Mouse (Mus musculus) limb, embryonic 10.5 days (tissue): ENCODE data around the gene Kars. TPM values are rescaled to one million over a fixed set of nuclear protein-coding genes. Genes with fewer than 3 reads are reported as not detected.

Source experiments
- DNase-seq: peaks from one replicate; pipeline ENCODE4 v3.0.0-alpha.2; 2017; ENCODE audit warnings: low spot score
- H3K27ac ChIP-seq: fragments of 300-500 bp; sonication (generic); 2 replicates; pipeline ENCODE4 v1.5.1; 2016; ENCODE audit warnings: mild to moderate bottlenecking
- H3K27me3 ChIP-seq: fragments of 300-500 bp; sonication (generic); 2 replicates; pipeline ENCODE4 v1.6.1; 2016; ENCODE audit warnings: low read depth, mild to moderate bottlenecking; ENCODE audit not compliant: poor library complexity, severe bottlenecking
- H3K36me3 ChIP-seq: fragments of 300-500 bp; sonication (generic); 2 replicates; pipeline ENCODE4 v1.6.1; 2016; ENCODE audit warnings: mild to moderate bottlenecking, moderate library complexity
- H3K4me1 ChIP-seq: fragments of 300-500 bp; sonication (generic); 2 replicates; pipeline ENCODE4 v1.6.1; 2016
- H3K4me3 ChIP-seq: fragments of 300-500 bp; sonication (generic); 2 replicates; pipeline ENCODE4 v1.5.1; 2016; ENCODE audit warnings: mild to moderate bottlenecking, moderate library complexity
- H3K9me3 ChIP-seq: fragments of 300-500 bp; sonication (generic); replicated peaks from 2 replicates; pipeline ENCODE4 v1.6.1; 2016; ENCODE audit warnings: mild to moderate bottlenecking
- WGBS: fragments of 180-500 bp; shearing (Covaris S2); methylation state at CpG from one replicate; pipeline ENCODE4 v1.1.7; 2016; 5-methylcytosine and 5-hydroxymethylcytosine counted together
- polyA plus RNA-seq: library from polyadenylated mRNA; unstranded; fragments of >200 nt; fragmentation: Nextera tagmentation; extraction: Ambion mirVana; gene quantifications from 2 replicates; pipeline ENCODE4 v1.2.1, GENCODE M21; 2016

Kars gene
- polyA plus RNA-seq, 1 experiment from 2014 or later = 276 TPM

DNA sequence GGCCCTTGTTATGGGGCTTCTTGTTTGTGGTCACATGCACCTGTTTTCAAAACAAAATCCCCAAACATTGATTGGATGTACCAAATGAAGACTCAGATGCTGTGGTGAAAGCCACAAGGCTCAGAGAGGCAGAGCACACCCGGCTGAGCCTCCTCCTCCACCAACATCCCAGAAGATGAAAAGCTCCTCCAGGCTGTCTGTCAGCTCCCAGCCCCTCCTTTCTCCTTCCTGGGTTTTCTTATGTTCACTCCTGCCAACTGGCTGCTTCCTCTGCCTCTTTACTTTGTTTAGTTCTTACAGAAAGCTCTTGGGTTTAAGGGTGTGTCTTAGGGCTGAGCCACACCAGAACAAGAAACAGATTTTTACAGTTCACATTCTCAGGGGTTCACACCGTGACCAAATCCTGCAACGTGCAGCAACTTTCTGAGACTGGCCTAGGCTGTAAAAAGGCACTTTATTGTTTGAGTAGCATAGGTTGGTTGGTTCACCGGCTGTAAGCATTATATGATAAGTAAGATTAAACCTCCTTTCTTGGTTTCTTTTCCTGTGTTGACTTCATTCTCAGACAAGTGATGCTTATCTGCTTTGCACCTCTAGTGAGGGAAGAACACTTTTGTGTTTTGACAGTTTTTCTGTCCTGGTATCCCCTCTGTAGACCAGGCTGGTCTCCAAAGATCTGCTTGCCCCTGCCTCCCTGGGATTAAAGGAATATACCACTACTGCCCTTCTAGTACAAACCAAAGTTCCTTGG is 56.1 kb downstream of the Kars start:
- H3K4me3 ChIP-seq = no peak overlapping the region
- DNase-seq = no peak
- H3K4me1 ChIP-seq = no peaks in the 10 kb centered on the region
- H3K9me3 ChIP-seq = no peaks in the 10 kb centered on the region
- no peak overlapping the region for H3K27ac ChIP-seq
- peaks cover 86% of the 10 kb centered on the region for H3K36me3 ChIP-seq
- WGBS = 91% methylated on average over 4 of the region's 4 CpGs
- no peaks in the 10 kb centered on the region for H3K27me3 ChIP-seq

DNA sequence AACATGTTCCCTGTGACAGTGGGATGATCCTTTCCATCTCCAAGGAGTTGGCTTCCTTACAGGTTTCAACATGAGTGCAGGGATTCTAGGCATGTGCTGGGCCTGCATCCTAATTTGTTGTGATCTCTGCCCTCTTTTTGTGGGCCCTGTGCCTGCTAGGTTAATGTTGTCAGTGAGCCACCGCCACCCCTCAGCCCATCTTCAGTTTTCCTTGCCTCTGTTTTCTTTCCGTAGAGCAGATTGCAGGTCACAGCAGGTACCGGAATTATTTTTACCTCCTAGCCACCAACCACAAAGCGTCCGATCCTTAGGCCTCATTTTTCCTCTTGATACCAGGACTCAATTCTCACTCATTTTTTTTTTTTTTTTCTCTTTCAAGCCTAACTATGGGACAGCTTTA is 59.2 kb downstream of the Kars start:
- no peak for DNase-seq
- no peak overlapping the region for H3K4me3 ChIP-seq
- H3K9me3 ChIP-seq = no peaks in the 10 kb centered on the region
- H3K27ac ChIP-seq = no peak overlapping the region
- H3K27me3 ChIP-seq = no peaks in the 10 kb centered on the region
- no peaks in the 10 kb centered on the region for H3K4me1 ChIP-seq
- H3K36me3 ChIP-seq = peaks cover 89% of the 10 kb centered on the region
- 97% methylated on average over 5 of the region's 5 CpGs for WGBS

GRCm38 (mm10) chr8:111951317-111951716 is 59.8 kb downstream of the Kars start:
- no peaks in the 10 kb centered on the region for H3K9me3 ChIP-seq
- H3K36me3 ChIP-seq = peaks cover 88% of the 10 kb centered on the region
- H3K4me1 ChIP-seq = no peaks in the 10 kb centered on the region
- DNase-seq = no peak
- no peak overlapping the region for H3K4me3 ChIP-seq
- H3K27me3 ChIP-seq = no peaks in the 10 kb centered on the region
- H3K27ac ChIP-seq = no peak overlapping the region
- WGBS = 93% methylated on average over 7 of the region's 7 CpGs

GRCm38 (mm10) chr8:111950846-111951245 is 60.3 kb downstream of the Kars start:
- H3K4me3 ChIP-seq = no peak overlapping the region
- DNase-seq = no peak
- no peaks in the 10 kb centered on the region for H3K4me1 ChIP-seq
- no peaks in the 10 kb centered on the region for H3K27me3 ChIP-seq
- no peaks in the 10 kb centered on the region for H3K9me3 ChIP-seq
- no peak overlapping the region for H3K27ac ChIP-seq
- 90% methylated on average over 3 of the region's 3 CpGs for WGBS
- peaks cover 88% of the 10 kb centered on the region for H3K36me3 ChIP-seq

- H3K27me3 ChIP-seq = no peaks in the 10 kb centered on the region
- no peak overlapping the region for H3K4me3 ChIP-seq
- no peaks in the 10 kb centered on the region for H3K9me3 ChIP-seq
- H3K27ac ChIP-seq = no peak overlapping the region
- no peak for DNase-seq
- H3K4me1 ChIP-seq = no peaks in the 10 kb centered on the region
- 90% methylated on average over 8 of the region's 8 CpGs for WGBS
- H3K36me3 ChIP-seq = peaks cover 89% of the 10 kb centered on the region
Measured at GRCm38 (mm10) chr8:111947954-111948353, 63.2 kb downstream of the Kars start.

DNA sequence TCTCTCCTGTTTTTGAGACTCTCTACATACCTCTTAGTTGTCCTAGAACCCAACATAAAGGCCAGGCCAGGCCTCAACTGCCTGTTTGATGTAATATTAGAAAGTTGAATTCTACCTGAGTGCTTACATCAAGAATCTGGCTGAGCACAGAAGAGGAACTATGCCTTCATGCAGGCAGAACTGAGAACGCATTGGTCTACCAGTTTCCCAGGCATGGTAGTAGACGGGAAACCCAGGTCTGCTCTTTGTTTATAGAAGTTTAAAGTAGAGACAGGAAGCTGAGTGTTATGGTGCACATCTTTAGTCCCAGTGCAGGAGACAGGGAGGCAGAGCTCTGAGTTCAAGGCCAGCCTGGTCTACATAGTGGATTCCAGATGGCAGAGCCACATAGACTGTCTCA is 64.0 kb downstream of the Kars start:
- no peaks in the 10 kb centered on the region for H3K4me1 ChIP-seq
- 93% methylated on average over 2 of the region's 2 CpGs for WGBS
- H3K9me3 ChIP-seq = no peaks in the 10 kb centered on the region
- no peaks in the 10 kb centered on the region for H3K27me3 ChIP-seq
- DNase-seq = no peak
- H3K4me3 ChIP-seq = no peak overlapping the region
- peaks cover 94% of the 10 kb centered on the region for H3K36me3 ChIP-seq
- H3K27ac ChIP-seq = no peak overlapping the region

- Histone ChIP-seq H3K4me1 (peaks cover 17% of the 10 kb centered on the region), H3K36me3 (peaks cover 65% of the 10 kb centered on the region), H3K4me3 (no peak overlapping the region), H3K9me3 (no peaks in the 10 kb centered on the region), H3K27ac (no peak overlapping the region), H3K27me3 (no peaks in the 10 kb centered on the region)
- no peak for DNase-seq
- WGBS = 85% methylated on average over 2 of the region's 2 CpGs
Measured at GRCm38 (mm10) chr8:111943544-111943943, 67.6 kb downstream of the Kars start.

Other genes starting within 250 kb of the Kars start
- gene Cfdp1, start 157.0 kb downstream of the Kars start, polyA plus RNA-seq = 230 and 231 TPM in 2 replicates
- gene Tmem170, start 134.6 kb downstream of the Kars start, polyA plus RNA-seq = 7.9 and 8.9 TPM in 2 replicates
- 1.8 and 2.4 TPM in 2 replicates for gene Chst5, start 100.9 kb downstream of the Kars start, polyA plus RNA-seq
- gene Tmem231, start 77.4 kb downstream of the Kars start, polyA plus RNA-seq = 18.0 and 24.2 TPM in 2 replicates
- 166 and 173 TPM in 2 replicates for gene Gabarapl2, start 70.6 kb downstream of the Kars start, polyA plus RNA-seq
- 18.3 and 18.4 TPM in 2 replicates for gene Adat1, start 19.0 kb downstream of the Kars start, polyA plus RNA-seq
- 25.4 and 28.6 TPM in 2 replicates for gene Terf2ip, start 75 bp upstream of the Kars start, polyA plus RNA-seq
- 0.50 and 0.74 TPM in 2 replicates for gene Gm6793, start 3.7 kb upstream of the Kars start, polyA plus RNA-seq